Mouse (Mus musculus) central nervous system, embryonic 14 days (tissue): ENCODE measurements around the gene Nfasc. TPM values are rescaled to one million over a fixed set of nuclear protein-coding genes. Genes with fewer than 3 reads are reported as not detected.

Experiments used
- polyA plus RNA-seq: library from polyadenylated mRNA; depleted of rRNA; stranded (reverse); fragments of >200 nt; gene quantifications from 2 replicates; pipeline ENCODE4 v1.2.3, GENCODE M21; 2012; rRNA removed

The Nfasc gene
- polyA plus RNA-seq, result 49.0 and 54.6 TPM in 2 replicates

DNA sequence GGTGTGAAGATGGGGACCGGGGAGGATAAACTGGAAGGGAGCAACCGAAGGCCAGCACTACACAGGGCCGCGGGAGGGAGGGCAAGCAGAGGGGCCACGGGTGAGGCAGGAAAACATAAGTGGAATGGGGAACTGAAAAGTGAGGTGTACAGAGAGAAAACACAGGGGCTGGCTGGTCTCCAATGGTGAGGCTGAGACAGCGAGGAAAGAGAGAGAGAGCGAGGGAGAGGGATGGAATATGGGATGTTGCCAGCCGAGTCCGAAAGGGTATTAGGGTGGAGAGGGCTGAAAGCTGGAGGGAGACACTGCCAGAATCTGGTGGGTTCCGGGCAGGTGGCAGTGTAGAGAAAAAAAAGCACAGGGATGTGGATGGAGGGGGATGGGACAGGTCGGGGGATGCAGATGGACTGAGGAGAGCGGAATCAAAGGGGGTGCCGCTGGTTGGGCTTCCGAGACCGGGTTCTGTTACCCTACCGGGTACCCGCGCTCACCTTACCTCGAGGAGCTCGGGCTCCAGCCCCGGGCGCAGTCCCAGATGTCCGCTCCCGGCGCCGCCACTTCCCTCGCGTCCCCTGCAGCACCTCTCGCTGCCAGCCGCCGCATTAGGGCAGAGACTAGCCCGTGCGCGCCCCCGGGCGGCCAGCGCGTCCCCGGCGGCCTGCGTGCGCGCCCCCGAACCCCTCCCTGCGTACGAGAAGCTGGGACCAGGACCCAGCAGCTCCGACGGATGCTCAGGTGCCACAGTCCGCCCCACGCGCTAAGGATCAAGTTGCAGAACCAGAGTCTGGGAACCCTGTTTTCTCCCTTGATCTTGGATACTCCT lies at the start of gene Nfasc:
Gene Nfasc, minus strand, starts transcription at position 623 of the 823 bp plus-strand sequence.

GRCm38 (mm10) chr1:132542762-132543306 lies 198.8 kb downstream of the Nfasc start, which contains the start of gene Cntn2:
Cntn2 (minus strand) TSS chr1:132543256.

Other genes starting within 250 kb of the Nfasc start
- 1.9 and 2.5 TPM in 2 replicates for gene Tmem81, start 235.6 kb downstream of the Nfasc start, polyA plus RNA-seq
- gene Cntn2, start 198.5 kb downstream of the Nfasc start, polyA plus RNA-seq, result 75.5 and 115 TPM in 2 replicates
- gene Lrrn2, start 138.5 kb upstream of the Nfasc start, polyA plus RNA-seq, result 33.9 and 34.4 TPM in 2 replicates